Mouse (Mus musculus): Measurements from ENCODE around the gene Gltp.

The Gltp gene

DNA sequence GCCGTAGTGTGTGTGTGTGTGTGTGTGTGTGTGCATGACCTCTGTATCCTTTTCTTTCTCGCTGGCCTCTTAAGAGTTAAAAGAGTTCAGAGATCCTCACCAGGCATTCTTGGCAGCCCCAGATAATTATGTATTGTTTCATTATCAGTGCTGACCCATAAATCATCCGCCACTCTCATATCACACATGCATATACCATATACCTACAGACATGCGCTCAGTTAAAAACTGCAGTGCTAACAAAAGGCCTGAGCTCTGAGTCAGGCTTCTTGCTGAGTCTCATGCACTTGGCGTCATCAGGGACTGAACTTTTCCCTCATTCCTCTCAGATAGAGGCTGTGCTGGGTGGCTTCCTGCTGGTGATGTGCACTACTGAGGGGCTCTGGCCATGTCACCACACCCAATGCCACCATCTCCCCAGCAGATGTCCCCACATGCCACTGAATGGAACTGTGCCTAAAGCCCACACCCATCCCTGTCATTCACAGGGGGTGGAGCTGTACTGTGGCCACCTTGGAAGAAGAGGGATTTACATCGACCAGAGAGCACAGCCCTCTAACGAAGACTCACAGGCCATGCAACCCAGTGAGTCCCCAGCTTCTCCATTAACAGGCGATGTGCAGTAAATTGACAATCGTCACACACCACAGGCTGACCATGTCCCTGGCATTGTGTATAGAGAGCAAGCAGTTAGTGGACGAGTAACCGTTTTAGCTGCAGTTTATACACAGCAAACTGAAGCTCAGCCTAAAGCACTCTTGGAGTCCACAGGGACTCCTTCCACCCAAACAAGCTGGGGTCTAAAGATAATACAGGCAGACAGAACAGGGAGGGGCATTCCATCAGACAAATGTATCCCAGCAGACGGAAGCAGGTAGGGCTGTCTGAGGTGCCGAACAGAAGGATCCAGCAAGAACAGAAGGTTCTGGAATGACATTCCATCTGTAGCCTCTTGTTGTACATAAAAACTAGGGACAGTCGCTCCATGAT, 11.9 kb upstream of the Gltp start:
- DNase-seq (ENCODE audit: low spot score in 2 of 2), result no peak

DNA sequence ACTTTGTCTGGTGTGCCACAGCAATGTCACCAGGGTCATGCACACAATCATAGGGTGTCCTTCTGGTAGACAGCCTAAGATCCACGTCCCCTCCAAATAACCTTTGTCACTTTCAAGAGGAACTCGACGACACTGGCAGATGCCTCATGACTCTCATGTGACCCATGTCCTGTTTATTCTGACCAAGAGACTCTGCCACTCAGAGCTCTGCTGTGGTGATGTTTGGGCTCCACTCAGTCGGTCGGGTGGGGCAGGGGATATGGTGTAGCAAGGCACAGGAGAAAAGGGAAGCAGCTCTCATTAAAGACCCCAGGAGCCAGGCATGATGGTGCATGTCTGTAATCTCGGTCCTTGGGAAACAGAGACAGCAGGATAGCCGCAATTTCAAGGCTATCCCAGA, 8.2 kb upstream of the Gltp start:
- no peak for DNase-seq (ENCODE audit: low spot score in 2 of 2)

GRCm38 (mm10) chr5:114698044-114698746, 7.4 kb upstream of the Gltp start:
- peak; percentile 92 for DNase-seq (ENCODE audit: low spot score in 2 of 2)

DNA sequence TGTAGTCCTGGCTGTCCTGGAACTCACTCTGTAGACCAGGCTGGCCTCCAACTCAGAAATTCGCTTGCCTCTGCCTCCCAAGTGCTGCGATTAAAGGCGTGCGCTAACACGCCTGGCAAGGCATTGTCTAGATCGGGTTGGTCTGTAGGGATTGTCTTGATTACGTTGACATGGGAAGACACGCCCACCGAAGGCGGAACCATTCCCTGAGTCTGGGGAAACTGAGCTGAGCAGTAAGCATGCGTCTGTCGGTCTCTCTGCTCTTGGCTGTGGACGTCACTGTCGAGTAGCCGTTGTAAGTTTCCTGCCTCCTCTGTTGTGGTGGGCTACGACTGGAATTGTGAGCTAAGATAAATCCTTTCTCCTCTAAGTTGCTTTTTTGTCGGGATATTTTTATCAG, 6.2 kb upstream of the Gltp start:
- DNase-seq (ENCODE audit: low spot score in 2 of 2), result no peak

DNA sequence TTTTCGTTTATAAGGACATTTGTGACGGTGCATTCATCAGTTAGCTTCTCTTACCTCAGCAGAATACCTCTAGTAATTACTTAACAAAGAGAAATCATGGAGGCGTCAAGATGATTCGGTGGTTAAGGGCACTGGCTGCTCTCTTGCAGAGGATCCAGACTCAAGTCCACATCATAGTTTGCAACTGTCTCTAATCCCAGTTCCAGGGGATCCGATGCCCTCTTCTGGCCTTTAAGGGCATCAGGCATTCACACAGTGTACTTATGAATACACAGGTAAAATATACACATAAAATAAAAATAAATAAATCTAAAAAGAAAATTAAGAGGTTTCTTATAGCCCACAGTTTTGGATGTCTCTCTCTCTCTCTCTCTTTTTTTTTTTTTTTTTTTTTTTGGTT, 5.0 kb upstream of the Gltp start:
- no peak for DNase-seq (ENCODE audit: low spot score in 2 of 2)

- DNase-seq (ENCODE audit: low spot score in 2 of 2), result no peak
Measured at GRCm38 (mm10) chr5:114689700-114690366, 951 bp downstream of the Gltp start.

DNA sequence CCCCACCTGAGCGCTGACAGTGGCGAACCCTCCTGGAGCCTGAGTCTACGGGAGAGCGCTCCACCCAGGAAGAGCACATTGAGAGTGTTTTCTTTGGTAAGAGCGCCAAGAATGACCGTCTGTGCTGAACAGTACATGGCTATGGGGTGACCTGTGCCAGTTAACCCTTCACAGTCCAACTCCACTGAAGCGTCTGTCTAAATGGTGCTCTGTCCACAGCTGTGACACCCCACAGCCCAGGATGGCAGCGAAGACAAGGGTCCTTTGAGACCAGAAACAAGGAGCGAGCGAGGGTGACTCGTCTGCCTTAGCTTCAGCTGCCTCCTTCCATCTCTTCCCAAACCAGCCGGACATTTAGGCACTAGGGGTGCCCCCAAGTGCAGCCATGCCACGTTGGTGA, 2.1 kb downstream of the Gltp start:
- peak; percentile 68 to 74 for DNase-seq (ENCODE audit: low spot score in 2 of 2)

DNA sequence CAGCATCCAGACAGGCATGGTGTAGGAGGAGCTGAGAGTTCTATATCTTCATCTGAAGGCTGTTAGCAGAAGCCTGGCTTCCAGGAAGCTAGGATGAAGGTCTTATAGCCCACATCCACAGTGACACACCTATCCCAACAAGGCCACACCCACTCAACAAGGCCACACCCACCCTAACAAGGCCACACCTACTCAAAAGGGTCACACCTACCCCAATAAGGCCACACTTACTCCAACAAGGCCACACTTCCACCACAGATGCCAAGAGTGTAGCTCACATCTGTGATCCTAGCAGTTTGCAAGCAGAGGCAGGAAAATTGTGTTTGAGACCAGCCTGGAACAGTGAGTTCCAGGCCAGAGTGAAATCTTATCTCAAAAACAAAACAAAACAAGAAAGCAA, 2.9 kb downstream of the Gltp start:
- DNase-seq (ENCODE audit: low spot score in 2 of 2), result no peak

- no peak for DNase-seq (ENCODE audit: low spot score in 2 of 2)
Measured at GRCm38 (mm10) chr5:114686726-114687210, 4.0 kb downstream of the Gltp start.

DNA sequence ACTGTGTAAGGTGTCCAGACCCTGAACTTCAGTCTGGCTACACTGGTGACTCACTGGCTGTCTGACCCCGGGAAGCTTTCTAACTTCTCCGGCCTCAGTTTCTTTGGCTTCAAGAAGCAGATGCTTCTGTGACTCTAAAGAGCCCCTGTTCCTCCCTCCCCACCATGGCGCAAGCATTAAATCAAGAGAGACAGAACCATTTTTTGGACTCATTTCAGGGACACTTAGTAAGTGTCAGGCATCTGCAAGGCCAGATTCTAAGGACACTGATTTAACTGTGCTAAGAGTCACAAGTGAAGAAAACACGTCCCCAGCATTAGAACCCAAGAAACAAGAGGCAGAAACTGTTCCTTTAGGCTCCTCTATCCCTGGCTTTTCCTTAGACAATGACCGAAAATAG, 4.8 kb downstream of the Gltp start:
- DNase-seq (ENCODE audit: low spot score in 2 of 2), result no peak

DNA sequence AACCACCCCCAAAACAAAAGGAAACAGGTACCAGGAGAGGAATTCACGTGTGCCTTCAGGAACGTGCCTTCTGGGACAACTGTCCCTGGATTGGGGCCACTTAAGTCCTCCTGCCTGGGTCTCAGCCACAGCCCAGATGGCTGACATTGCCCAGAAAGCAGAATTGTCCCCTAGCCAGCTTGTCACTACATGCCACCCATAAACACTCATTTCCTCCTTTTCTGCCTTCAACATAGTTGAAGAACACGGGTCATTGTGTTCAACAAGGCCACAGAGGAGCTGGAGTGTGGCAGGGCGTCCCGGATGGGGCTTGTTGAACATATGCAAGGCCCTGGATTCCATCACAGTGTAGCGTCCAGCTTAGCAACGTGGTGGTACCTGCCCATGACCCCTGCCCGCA, 9.1 kb downstream of the Gltp start:
- no peak for DNase-seq (ENCODE audit: low spot score in 2 of 2)

DNA sequence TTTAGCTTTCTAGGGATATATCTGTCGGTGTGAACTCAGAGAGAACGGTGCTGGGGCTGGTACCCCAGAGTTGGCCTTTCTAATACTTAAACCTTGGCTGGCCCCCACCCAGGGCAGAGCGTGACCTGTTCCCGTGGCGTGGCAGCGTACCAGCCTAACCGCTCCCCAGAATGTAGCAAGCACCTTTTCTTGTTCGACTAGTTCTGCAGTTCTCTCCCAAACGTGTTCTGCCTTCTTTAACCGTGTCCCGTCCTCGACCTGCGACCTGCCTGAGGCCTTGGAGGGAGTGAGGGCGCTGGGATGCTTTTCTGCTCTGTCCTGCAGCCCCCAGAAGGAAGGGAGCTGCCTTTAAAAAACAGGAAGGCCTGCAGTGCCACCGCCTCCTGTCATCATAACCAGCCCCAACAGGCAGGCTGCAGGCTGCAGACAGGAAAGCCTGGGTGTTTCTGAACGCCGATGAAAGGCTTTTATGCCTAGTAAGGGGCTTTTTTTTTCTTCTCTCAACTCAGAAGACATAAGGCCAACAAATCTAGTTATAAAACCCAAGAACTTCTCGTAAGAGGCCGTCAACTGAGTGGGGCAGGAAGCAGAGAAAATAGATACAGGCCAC, 10.0 kb downstream of the Gltp start:
- no peak for DNase-seq (ENCODE audit: low spot score in 2 of 2)

DNA sequence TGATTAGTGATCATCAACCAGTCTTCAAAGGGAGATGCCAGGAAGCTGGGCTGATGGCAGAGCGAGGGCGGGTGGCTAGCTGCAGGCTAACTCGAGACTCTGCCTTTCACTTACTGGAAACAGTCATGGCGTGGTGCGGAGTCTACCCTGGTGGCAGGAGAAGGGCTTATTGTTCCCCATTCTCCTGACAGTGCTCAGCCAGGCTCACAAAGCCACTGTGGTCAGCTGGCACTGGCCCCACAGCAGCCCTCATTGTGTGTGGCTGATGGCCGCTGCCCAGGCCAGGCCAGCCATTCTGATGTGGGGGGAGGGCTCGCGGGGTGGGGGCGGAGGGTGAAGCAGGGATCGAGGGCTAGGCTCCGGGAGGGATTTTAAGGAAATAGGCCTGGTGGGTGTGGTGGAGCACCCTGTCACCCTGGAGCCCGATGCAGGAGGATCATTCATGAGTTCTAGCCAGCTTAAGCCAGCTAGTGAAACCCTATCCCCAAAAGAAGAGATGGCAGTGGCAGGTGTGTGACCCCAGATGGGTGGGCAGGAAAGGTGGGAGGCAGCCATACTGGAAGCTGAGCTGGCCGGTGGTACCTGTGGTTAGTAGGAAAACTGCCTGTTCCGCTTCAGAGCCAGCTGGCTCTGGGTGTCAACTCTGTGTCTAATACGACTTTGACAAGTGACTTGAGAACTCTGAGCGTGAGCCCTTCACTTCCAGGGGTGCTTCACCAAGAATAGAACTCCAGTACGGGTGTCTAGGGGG, 10.8 kb downstream of the Gltp start:
- no peak for DNase-seq (ENCODE audit: low spot score in 2 of 2)

DNA sequence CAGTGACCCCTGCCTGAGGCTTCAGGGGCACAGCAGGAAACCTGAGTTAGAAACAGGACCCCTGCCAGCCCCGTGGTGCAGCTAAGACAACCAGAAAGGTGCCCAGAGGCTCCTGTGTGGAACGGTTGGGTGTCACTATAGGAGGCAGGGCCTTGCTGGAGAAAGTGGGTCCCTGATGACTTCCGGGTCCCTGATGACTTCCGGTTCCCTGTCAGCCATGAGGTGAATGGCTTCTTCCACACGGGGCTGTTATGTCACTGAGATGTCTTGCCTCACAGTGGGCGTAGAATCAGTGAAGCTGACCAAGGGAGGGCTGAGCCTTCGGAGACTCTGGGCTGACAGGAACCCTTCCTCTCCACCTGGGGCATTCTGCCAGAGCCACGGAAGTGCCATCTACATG, 16.2 kb downstream of the Gltp start:
- no peak for DNase-seq (ENCODE audit: low spot score in 2 of 2)

DNA sequence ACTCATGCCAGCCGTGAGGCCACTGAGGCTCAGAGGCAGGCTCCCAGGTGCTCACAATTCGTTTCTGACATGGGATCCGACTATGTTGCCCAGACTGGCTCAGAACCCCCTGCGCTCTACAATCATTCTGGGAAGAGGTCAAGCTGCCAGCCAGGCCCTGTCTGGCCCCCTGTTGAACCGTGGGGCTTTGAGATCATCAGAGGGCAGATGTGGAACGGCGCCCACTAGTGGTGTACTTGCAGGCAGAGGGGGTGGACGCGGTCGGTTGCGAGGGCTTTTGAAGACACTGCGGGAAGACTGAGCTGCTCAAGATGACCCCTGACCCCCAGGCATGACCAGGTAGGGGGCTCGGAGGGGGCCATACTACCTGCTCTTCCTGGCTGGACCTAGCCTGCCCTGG, 17.7 kb downstream of the Gltp start:
- DNase-seq (ENCODE audit: low spot score in 2 of 2), result no peak

GRCm38 (mm10) chr5:114669014-114669413, 21.8 kb downstream of the Gltp start:
- DNase-seq (ENCODE audit: low spot score in 2 of 2), result no peak

DNA sequence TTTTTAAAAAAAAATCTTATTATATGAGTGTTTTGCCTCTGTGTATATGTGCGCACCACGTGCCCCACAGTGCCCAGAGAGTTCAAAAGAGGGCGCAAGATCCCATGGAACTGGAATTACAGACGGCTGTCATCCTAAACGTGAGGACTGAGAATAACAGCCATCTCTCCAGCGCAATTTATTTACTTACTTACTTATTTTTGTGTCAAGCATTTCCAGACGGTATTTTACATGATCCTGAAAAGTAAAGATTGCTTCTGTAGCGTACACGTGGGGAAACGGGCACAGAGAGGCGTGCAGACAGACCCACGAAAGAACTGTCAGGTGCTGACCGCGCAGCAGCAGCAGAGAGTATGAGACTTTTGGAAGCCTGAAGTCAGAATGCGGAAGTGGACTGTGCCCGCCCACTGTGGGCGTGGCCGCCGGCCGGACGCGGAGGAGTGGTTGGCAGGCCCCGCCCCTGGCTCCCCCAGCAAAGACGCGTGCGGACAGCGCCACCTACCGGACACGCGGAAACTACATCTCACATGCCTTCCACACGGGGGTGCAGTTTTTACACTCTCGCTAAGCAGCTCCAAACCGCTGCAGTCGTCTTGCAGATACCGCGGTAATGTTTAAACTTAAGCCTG, 23.4 kb downstream of the Gltp start:
- DNase-seq (ENCODE audit: low spot score in 2 of 2), result peak; percentile 96 to 97

GRCm38 (mm10) chr5:114666659-114667058, 24.1 kb downstream of the Gltp start:
- no peak for DNase-seq (ENCODE audit: low spot score in 2 of 2)

- no peak for DNase-seq (ENCODE audit: low spot score in 2 of 2)
Measured at GRCm38 (mm10) chr5:114664750-114665149, 26.0 kb downstream of the Gltp start.

DNA sequence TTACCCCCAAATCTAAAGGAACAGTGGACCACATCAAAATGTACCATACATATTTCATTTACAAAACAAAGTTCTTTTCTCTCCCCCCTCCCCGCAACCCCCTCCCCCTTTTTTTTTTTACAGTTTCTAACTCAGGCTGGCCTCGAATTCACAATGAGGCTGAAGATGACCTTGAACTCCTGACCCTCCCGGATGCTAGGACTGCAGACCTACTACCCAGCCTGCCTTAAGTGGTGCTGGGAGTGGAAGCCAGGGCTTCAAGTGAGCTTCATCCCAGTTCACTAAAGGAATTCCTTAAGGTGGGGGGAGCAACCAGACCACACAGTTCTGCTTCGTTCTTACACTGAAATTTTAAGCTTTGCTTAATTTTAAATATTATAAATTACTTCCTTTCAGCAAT, 26.6 kb downstream of the Gltp start:
- DNase-seq (ENCODE audit: low spot score in 2 of 2), result no peak

- no peak for DNase-seq (ENCODE audit: low spot score in 2 of 2)
Measured at GRCm38 (mm10) chr5:114661029-114661428, 29.8 kb downstream of the Gltp start.

All from right cerebral cortex, postnatal 10 days (tissue).